Mouse (Mus musculus) cortical plate, adult 2 months (tissue): ENCODE measurements around the gene Chst3.

ENCODE experiments used
- CTCF ChIP-seq: fragments of 200-500 bp; IDR thresholded peaks from 2 replicates; pipeline ENCODE4 v1.5.1; 2011; ENCODE audit warnings: mild to moderate bottlenecking, control low read depth, low read length; ENCODE audit not compliant: insufficient read depth; ENCODE audit errors: extremely low read depth
- POLR2A ChIP-seq: fragments of 200-500 bp; IDR thresholded peaks from 2 replicates; pipeline ENCODE4 v1.6.1; 2011; ENCODE audit warnings: mild to moderate bottlenecking, low read length, control low read depth; ENCODE audit not compliant: insufficient read depth; ENCODE audit errors: extremely low read depth

DNA sequence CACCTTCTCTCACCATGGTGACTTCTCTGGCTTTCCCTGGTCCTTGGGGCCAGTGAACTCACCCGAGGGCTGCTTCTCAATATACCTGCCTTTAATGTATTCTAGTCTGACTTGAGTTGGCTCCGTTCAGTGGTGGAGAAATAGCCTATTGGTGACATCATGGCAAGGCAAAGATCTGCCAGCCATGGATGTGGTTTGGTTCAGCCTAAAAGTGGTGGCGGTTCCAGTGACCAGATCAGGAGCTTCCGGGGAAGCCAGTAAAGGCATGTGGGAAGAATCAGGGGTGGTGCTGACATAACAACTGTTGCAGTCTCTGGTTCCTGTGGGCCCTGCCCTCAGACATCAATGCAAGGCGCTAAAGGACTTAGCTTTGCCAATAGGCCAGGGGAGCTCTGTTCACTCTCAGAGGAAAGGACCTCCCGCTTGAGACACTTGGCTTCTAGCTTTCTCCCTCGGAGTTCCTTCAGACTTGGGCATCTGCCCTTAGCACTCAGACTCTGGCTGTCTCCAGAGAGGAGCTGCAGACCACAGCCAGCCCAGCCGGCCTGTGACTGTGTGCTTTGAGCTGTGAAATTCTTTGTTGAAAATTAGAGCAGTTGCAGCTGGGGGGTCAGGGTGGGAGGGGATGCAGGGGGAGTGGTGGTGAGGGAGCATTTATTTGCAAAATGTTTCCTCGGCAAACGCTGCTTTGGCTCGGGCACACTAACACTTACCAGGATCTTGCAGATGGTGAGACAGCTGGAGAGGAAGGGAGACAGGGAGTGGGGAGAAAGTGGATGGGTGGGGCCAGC, 6.3 kb downstream of the Chst3 start:
- no peak for TF ChIP-seq CTCF
- TF ChIP-seq POLR2A = no peak
